Mouse (Mus musculus): ENCODE measurements around the gene Rhob. TPM values are rescaled to one million over a fixed set of nuclear protein-coding genes. Genes with fewer than 3 reads are reported as not detected.

Gene Rhob
- polyA plus RNA-seq, 1 experiment from 2014 or later, result 217 TPM

DNA sequence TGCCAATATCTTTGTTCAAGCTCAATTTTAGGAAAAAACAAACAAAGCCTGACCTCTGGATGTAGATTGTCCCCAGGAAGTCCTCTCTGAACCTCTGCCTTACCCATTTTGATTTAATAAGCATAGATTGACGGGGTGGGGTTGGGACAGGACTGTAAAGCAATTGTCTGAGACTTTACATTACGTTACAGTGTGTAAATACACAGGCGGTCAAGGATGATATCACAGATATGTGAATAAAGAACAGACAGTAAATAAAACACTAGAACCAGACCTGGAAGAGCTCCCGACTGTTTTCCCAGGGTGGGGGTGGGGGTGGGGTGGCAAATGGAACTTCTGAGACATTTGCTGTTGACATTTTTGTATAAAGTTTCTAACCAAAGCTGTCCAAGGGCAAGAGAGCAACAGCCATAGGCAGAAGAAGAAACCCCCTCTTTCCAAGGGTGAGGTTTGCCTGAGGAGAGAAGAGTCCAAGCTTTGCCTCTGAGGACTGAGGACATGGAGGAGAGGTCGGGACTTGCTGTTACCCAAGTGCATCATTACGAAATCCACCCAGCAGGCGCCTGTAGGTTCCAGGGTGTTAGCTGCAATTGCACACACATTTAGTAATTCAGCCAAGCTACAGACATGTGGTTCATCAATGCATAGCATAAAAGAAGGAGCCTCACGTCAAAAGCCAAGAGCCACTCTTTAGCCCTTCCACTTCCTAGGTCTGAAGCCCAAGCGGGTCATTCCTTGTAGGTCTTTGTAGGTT lies 7.3 kb upstream of the Rhob start:
- POLR2A ChIA-PET, result interaction anchor here (0.7 kb wide), 1 partner anchor 443 kb away, joined by 5 read pairs; no protein-coding TSS in a partner anchor
- no peaks in the 10 kb centered on the region for H3K27me3 ChIP-seq
- in situ Hi-C loops (cut with MboI; ENCODE audit: low pct_unique_long_range_greater_than_20kb), result no loop called here
- ATAC-seq (no peak), DNase-seq (ENCODE audit: low read depth, low spot score) (no peak)
- CTCF ChIA-PET, result interaction anchor here (1.3 to 1.4 kb wide), 2 partner anchors 40 to 181 kb away, joined by 3 to 5 read pairs; no protein-coding TSS in a partner anchor
- no peak for TF ChIP-seq CTCF (IDR thresholded peaks at IDR 0.05)

DNA sequence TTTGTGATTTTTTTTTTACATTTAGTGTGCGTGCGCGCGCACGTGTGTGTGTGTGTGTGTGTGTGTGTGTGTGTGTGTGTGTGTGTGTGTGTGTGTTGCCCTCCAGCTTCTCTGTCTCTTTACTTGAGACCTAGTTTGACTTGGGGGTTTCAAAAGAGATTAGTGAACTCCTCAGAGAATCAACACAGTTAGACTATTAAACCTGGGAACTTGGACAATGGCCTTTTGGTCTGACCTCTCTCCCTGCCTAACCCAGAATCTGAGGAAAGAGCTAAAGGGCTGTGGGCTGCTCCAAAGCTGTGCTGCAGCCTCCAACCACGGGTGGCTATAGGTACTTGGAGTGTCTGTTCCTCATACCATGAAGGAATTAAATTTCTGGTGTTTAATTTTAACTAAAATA lies 4.3 kb upstream of the Rhob start:
- ATAC-seq (no peak), DNase-seq (ENCODE audit: low read depth, low spot score) (no peak)
- ChIA-PET POLR2A (no interaction called here), CTCF (no interaction called here)
- H3K27me3 ChIP-seq, result no peaks in the 10 kb centered on the region
- TF ChIP-seq CTCF (IDR thresholded peaks at IDR 0.05), result no peak
- in situ Hi-C loops (cut with MboI; ENCODE audit: low pct_unique_long_range_greater_than_20kb), result loop anchor here (5.0 kb wide), 1 partner anchor 182 kb away; no protein-coding TSS in a partner anchor

DNA sequence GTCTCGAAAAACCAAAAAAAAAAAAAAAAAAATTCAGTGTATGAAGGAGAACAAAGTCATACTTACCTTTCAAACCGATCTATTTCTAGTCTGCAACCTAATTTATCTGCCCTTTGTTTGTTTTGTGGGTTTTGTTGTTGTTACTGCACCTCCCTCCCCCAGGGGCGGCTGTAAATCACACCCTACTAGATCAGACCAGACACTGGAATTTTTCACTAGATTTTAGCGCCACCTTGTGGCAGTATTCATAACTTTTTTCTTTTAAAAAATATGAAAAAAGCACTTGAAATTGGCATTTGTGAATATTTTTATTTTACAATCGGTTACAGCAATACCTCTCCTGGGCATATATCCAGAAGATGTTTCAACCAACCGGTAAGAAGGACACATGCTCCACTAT lies 2.7 kb upstream of the Rhob start:
- no peak for TF ChIP-seq CTCF (IDR thresholded peaks at IDR 0.05)

DNA sequence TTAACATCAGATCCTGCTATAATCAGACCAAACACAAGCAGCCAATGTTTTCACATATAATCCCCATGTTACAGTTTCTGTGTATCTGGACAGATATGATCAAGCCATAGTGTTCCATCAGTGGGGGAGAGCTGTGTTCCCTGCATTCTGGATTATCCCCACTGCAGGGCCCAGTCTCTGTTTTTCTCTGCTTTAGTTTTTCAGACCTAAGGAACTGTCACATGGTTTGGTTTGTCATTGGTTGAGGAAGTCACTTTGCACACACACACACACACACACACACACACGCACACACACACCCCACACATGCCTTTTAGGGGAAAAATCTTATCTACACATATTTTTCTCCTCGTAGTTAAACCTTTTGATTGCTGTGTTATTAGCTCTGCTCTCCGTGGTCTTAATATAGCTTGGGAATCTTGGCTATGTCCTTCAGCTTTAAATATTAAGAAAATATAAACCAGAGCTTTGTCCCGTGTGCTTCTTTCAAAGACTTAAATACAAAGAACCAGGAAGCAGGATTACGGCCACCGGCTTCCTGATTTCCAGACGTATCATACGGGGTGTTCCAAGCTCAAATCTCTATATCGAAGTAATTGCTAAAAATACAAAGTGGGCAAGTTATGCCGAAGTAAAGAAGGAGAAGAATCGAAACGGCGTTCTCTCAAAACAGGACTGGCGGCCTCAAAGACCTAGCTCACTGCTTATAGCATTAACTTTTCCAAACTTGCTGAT lies 1.9 kb upstream of the Rhob start:
- no peak for ATAC-seq
- DNase-seq (ENCODE audit: low read depth, low spot score), result no peak
- in situ Hi-C loops (cut with MboI; ENCODE audit: low pct_unique_long_range_greater_than_20kb), result loop anchor here (5.0 kb wide), 1 partner anchor 179 kb away; no protein-coding TSS in a partner anchor
- ChIA-PET POLR2A (interaction anchor here (1.1 to 2.0 kb wide), 2 partner anchors 27 to 188 kb away, joined by 3 to 6 read pairs; partner anchors contain the start of gene Hs1bp3), CTCF (interaction anchor here (1.1 to 4.5 kb wide), 5 partner anchors 45 to 181 kb away, joined by 3 to 30 read pairs (median 18); no protein-coding TSS in a partner anchor)
- no peak for TF ChIP-seq CTCF (IDR thresholded peaks at IDR 0.05)
- H3K27me3 ChIP-seq, result no peaks in the 10 kb centered on the region

More for the DNA sequence above, 2.7 kb upstream of the Rhob start:
- POLR2A ChIA-PET, result interaction anchor here (1.1 kb wide), 1 partner anchor 28 kb away, joined by 3 read pairs; no protein-coding TSS in a partner anchor
- no peak for DNase-seq (ENCODE audit: low read depth, low spot score)
- CTCF ChIA-PET, result interaction anchor here (2.0 to 4.5 kb wide), 3 partner anchors 44 to 182 kb away, joined by 18 to 30 read pairs (median 27); no protein-coding TSS in a partner anchor
- in situ Hi-C loops (cut with MboI; ENCODE audit: low pct_unique_long_range_greater_than_20kb), result loop anchor here (5.0 kb wide), 1 partner anchor 180 kb away; no protein-coding TSS in a partner anchor
- H3K27me3 ChIP-seq, result no peaks in the 10 kb centered on the region
- no peak for ATAC-seq

DNA sequence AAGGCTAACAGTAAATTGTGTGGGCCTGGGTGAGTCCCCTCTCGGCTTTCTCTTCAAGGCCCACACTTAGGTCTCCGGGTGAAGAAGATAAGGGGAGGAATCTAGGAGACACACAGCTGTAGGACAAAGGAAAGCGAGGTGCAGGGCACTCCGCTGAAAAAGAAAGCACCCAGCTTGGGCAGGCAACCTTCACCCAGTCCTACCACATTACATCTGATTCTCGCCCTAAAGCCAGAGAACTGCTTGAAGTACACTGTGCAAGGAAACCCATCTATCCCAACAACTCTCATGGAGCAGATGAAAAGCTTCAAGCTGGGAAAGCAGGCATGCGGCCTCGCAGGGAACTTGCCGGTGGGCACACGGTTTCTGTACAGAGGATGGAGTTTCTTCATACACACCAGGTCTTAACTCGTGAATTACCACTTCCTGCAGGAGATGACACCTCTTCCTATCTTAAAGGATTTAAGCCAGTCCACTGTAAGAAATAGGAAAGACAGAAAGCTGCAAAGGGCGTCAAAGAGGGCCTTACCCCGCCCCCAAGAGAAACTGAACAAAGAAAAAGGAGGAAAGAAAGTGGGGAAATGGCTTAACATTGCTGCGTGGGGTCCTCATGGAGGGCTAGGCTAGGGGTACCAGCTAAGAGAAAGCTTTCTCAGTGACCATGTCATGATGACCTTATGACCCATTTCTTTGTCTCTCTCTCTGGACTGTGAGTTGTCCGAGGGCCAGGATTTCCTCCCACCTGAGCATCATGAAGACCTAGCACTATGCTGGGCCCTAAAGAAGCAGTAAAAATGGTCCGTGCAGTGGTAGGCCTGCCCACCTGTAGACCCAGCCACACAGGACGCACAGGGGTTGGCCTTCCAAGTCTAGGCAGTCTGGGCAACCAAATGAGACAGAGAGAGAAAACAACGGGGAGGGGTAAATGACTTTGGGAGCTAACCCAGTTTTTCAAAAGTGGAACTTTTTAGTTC lies 1.1 kb upstream of the Rhob start:
- TF ChIP-seq CTCF (IDR thresholded peaks at IDR 0.05), result no peak
- in situ Hi-C loops (cut with MboI; ENCODE audit: low pct_unique_long_range_greater_than_20kb), result loop anchor here (5.0 kb wide), 1 partner anchor 179 kb away; no protein-coding TSS in a partner anchor
- ChIA-PET POLR2A (interaction anchor here (1.0 to 4.9 kb wide), 3 partner anchors 30 to 187 kb away, joined by 3 to 23 read pairs (median 6); partner anchors contain the start of gene Hs1bp3), CTCF (interaction anchor here (0.6 to 4.5 kb wide), 10 partner anchors 45 to 190 kb away, joined by 3 to 30 read pairs (median 6); no protein-coding TSS in a partner anchor)
- DNase-seq (ENCODE audit: low read depth, low spot score) (no peak), ATAC-seq (no peak)
- H3K27me3 ChIP-seq, result no peaks in the 10 kb centered on the region

DNA sequence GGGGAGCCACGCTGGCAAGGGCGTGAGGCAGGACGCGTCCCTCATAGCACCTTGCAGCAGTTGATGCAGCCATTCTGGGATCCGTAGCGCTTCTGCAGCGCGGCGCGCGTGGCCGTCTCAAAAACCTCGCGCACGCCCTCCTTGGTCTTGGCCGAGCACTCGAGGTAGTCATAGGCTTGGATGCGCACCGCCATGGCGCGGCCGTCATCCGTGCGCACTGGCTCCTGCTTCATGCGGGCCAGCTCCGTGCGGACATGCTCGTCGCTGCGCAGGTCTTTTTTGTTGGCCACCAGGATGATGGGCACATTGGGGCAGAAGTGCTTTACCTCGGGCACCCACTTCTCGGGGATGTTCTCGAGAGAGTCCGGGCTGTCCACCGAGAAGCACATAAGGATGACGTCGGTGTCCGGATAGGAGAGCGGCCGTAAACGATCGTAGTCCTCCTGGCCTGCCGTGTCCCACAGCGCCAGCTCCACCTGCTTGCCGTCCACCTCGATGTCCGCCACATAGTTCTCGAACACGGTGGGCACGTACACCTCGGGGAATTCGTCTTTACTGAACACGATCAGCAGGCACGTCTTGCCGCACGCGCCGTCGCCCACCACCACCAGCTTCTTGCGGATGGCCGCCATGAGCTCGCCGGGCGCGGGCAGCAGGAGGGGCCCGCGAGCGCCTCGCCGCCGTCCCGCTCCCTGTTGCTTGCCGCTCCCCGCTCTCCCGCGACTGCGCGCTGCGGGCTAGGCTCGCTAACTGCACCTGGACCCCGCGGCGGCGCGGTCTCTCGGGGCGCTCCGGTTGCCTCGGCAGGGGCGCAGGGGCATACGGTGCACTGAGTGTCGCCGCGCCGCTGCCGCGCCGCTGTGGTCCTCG lies 573 bp downstream of the Rhob start:
- POLR2A ChIA-PET, result interaction anchor here (0.6 to 4.9 kb wide), 19 partner anchors 11 to 185 kb away, joined by 3 to 23 read pairs (median 4); partner anchors contain the start of gene Hs1bp3
- in situ Hi-C loops (cut with MboI; ENCODE audit: low pct_unique_long_range_greater_than_20kb), result no loop called here
- CTCF ChIA-PET, result interaction anchor here (0.7 to 4.5 kb wide), 9 partner anchors 28 to 178 kb away, joined by 3 to 30 read pairs (median 6); no protein-coding TSS in a partner anchor
- TF ChIP-seq CTCF (IDR thresholded peaks at IDR 0.05), result no peak
- no peaks in the 10 kb centered on the region for H3K27me3 ChIP-seq
- ATAC-seq (peak; percentile 27), DNase-seq (ENCODE audit: low read depth, low spot score) (no peak)

DNA sequence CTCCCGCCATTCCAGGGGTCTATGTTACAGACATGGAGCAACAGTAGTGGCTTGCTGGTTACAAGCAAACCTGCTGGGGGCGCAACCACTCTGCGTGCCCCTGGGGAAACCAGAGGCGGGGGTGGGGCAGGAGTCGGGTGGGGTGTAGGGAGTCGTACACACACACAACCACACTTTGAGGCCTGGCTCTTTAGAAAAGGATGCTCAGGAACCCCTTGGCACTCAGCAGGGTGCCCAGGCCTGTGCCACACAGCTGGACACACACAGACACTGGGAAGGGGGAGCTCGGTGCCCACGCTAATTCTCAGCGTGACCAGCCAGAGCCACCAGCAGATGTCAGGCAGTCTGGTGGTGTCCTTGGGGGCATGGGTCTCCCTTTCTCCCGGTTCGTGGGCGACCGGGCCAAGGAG lies 1.2 kb downstream of the Rhob start:
- DNase-seq (ENCODE audit: low read depth, low spot score) (no peak), ATAC-seq (no peak)
- H3K27me3 ChIP-seq, result no peaks in the 10 kb centered on the region
- in situ Hi-C loops (cut with MboI; ENCODE audit: low pct_unique_long_range_greater_than_20kb), result no loop called here
- CTCF ChIA-PET, result interaction anchor here (1.5 to 3.7 kb wide), 3 partner anchors 27 to 165 kb away, joined by 5 to 13 read pairs (median 6); no protein-coding TSS in a partner anchor
- TF ChIP-seq CTCF (IDR thresholded peaks at IDR 0.05), result no peak
- POLR2A ChIA-PET, result interaction anchor here (0.7 to 4.9 kb wide), 12 partner anchors 28 to 166 kb away, joined by 3 to 23 read pairs (median 6); no protein-coding TSS in a partner anchor

DNA sequence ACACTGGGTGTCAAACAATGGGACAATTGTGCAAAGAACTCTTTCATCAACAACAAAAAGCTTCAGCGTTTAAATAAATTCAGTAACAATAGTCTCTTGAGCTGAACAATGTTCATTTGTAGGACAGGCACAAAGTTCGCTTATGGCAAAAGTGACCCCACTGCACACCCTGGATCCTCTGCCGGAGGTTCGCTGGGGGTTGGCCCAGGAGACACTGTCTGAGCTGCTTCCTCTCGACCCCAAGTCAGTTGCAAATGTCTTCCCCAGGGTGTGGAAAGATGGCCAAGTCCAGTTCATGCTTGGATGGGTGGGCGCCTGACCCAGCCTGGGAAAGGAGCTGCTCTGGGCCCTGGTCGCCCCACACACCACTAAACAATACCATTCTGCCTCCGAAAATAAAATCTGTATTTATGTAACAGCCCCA lies 1.6 kb downstream of the Rhob start:
- DNase-seq (ENCODE audit: low read depth, low spot score), result no peak
- POLR2A ChIA-PET, result interaction anchor here (0.7 to 4.9 kb wide), 9 partner anchors 28 to 166 kb away, joined by 3 to 23 read pairs (median 7); no protein-coding TSS in a partner anchor
- no peak for TF ChIP-seq CTCF (IDR thresholded peaks at IDR 0.05)
- no peaks in the 10 kb centered on the region for H3K27me3 ChIP-seq
- CTCF ChIA-PET, result interaction anchor here (0.8 to 2.5 kb wide), 3 partner anchors 27 to 159 kb away, joined by 3 to 6 read pairs (median 5); no protein-coding TSS in a partner anchor
- no peak for ATAC-seq
- in situ Hi-C loops (cut with MboI; ENCODE audit: low pct_unique_long_range_greater_than_20kb), result no loop called here
